Comparison of ENCODE assay signal across 25 mouse cellular contexts in genomic region chr10:120444463-120445070, GRCm38 (mm10). TPM values are rescaled to one million over a fixed set of nuclear protein-coding genes. Genes with fewer than 3 reads are reported as not detected.
A peak's percentile ranks its signal among the peaks of the same experiment; 100 is the strongest.
DNase-seq lines count a peak whose midpoint lies in the region; ATAC-seq lines count a peak whose summit lies in the region.
"Had no signal": no experiment of that assay in that cellular context is flagged by ENCODE, and none has a peak within 500 bp of the region (broad histone marks: within the 10 kb centered on the region; RNA-seq: fewer than 3 reads in every experiment).

No protein-coding gene starts in this region.

- no peaks in the 10 kb centered on the region for H3K9me3 ChIP-seq in kidney, embryonic 15.5 days (replicated peaks)
- no peaks in the 10 kb centered on the region for H3K9me3 ChIP-seq in limb, embryonic 10.5 days (replicated peaks)
- H3K9me3 ChIP-seq in liver, embryonic 15.5 days (replicated peaks) = no peaks in the 10 kb centered on the region
- no peaks in the 10 kb centered on the region for H3K9me3 ChIP-seq in neural tube, embryonic 14.5 days (ENCODE audit: control insufficient read depth, low read length)
- H3K9me3 ChIP-seq: embryonic facial prominence, embryonic 13.5 days; forebrain, embryonic 10.5 days; forebrain, embryonic 15.5 days; heart, embryonic 10.5 days; heart, embryonic 15.5 days; hindbrain, embryonic 12.5 days; midbrain, embryonic 13.5 days had no signal

- peaks cover 34% of the 10 kb centered on the region for H3K36me3 ChIP-seq in kidney, embryonic 15.5 days
- peaks cover 92% of the 10 kb centered on the region for H3K36me3 ChIP-seq in limb, embryonic 10.5 days
- H3K36me3 ChIP-seq in liver, embryonic 15.5 days (replicated peaks) = no peaks in the 10 kb centered on the region
- H3K36me3 ChIP-seq in neural tube, embryonic 14.5 days (ENCODE audit: control insufficient read depth, insufficient read depth, low read length) = no peaks in the 10 kb centered on the region
- H3K36me3 ChIP-seq: forebrain, embryonic 15.5 days; heart, embryonic 15.5 days; hindbrain, embryonic 12.5 days; midbrain, embryonic 13.5 days had no signal

- WGBS in kidney, embryonic 15.5 days = 69% methylated on average over 9 of the region's 9 CpGs
- WGBS in limb, embryonic 10.5 days = 39% methylated on average over 9 of the region's 9 CpGs
- 54% methylated on average over 9 of the region's 9 CpGs for WGBS in liver, embryonic 15.5 days (ENCODE audit: insufficient replicate concordance)
- 43% methylated on average over 9 of the region's 9 CpGs for WGBS in neural tube, embryonic 14.5 days

- no peak overlapping the region for H3K27ac ChIP-seq in kidney, embryonic 15.5 days
- H3K27ac ChIP-seq in limb, embryonic 10.5 days = no peak overlapping the region
- H3K27ac ChIP-seq in liver, embryonic 15.5 days (replicated peaks) = no peak overlapping the region
- H3K27ac ChIP-seq in neural tube, embryonic 14.5 days (ENCODE audit: low read depth, low read length) = no peak overlapping the region
- H3K27ac ChIP-seq: embryonic facial prominence, embryonic 13.5 days; forebrain, embryonic 10.5 days; forebrain, embryonic 15.5 days; heart, embryonic 10.5 days; heart, embryonic 15.5 days; hindbrain, embryonic 12.5 days; left cerebral cortex, adult 2 months; midbrain, embryonic 13.5 days had no signal

- H3K27me3 ChIP-seq in kidney, embryonic 15.5 days = no peaks in the 10 kb centered on the region
- H3K27me3 ChIP-seq in limb, embryonic 10.5 days (ENCODE audit: low read depth, poor library complexity, severe bottlenecking) = no peaks in the 10 kb centered on the region
- H3K27me3 ChIP-seq in liver, embryonic 15.5 days = no peaks in the 10 kb centered on the region
- H3K27me3 ChIP-seq in neural tube, embryonic 14.5 days (ENCODE audit: control insufficient read depth, insufficient read depth, low read length) = no peaks in the 10 kb centered on the region
- H3K27me3 ChIP-seq: embryonic facial prominence, embryonic 13.5 days; forebrain, embryonic 15.5 days; heart, embryonic 15.5 days; hindbrain, embryonic 12.5 days; megakaryocyte, embryonic 14.5 days; midbrain, embryonic 13.5 days; Patski had no signal

- H3K4me2 ChIP-seq in kidney, embryonic 15.5 days = no peak overlapping the region
- no peak overlapping the region for H3K4me2 ChIP-seq in liver, embryonic 15.5 days
- no peak overlapping the region for H3K4me2 ChIP-seq in neural tube, embryonic 14.5 days (ENCODE audit: low read depth, low read length)
- H3K4me2 ChIP-seq: embryonic facial prominence, embryonic 13.5 days; forebrain, embryonic 15.5 days; heart, embryonic 15.5 days; hindbrain, embryonic 12.5 days; midbrain, embryonic 13.5 days had no signal

- no peak overlapping the region for H3K9ac ChIP-seq in kidney, embryonic 15.5 days
- no peak overlapping the region for H3K9ac ChIP-seq in liver, embryonic 15.5 days
- no peak overlapping the region for H3K9ac ChIP-seq in neural tube, embryonic 14.5 days (replicated peaks; ENCODE audit: low read depth, low read length)
- H3K9ac ChIP-seq: embryonic facial prominence, embryonic 13.5 days; forebrain, embryonic 15.5 days; heart, embryonic 15.5 days; hindbrain, embryonic 12.5 days; midbrain, embryonic 13.5 days had no signal

- 0 out of 2 replicates have a peak, but pooled peaks have one; percentile 34 for ATAC-seq in kidney, embryonic 15.5 days (replicated peaks; ENCODE audit: low FRiP score)
- 0 out of 2 replicates have a peak, but pooled peaks have one; percentile 47 for ATAC-seq in liver, embryonic 15.5 days (ENCODE audit: insufficient read depth)
- ATAC-seq in neural tube, embryonic 14.5 days (ENCODE audit: low read depth) = peak; percentile 75
- ATAC-seq: forebrain, embryonic 15.5 days; intestine, embryonic 16.5 days; midbrain, embryonic 13.5 days; Patski had no signal

- no peak for DNase-seq in kidney, postnatal 14 days
- DNase-seq in limb, embryonic 10.5 days (ENCODE audit: low spot score) = peak; percentile 34
- DNase-seq in right cerebral cortex, postnatal 4 days = no peak
- DNase-seq in testis, postnatal 14 days (ENCODE audit: low spot score) = no peak
- DNase-seq: adrenal gland, postnatal 14 days; cerebellum, adult 11-12 months; cerebellum, adult 9-11 months; embryo, embryonic 11 days; kidney, adult 8-10 months; kidney, postnatal 10 days; lung, postnatal 36 days had no signal

- H3K4me1 ChIP-seq in kidney, embryonic 15.5 days = peaks cover 48% of the 10 kb centered on the region
- H3K4me1 ChIP-seq in limb, embryonic 10.5 days = peaks cover 57% of the 10 kb centered on the region
- H3K4me1 ChIP-seq in liver, embryonic 15.5 days (replicated peaks) = no peaks in the 10 kb centered on the region; the same call in none of the 2 replicates
- peaks cover 5% of the 10 kb centered on the region; the same call in 1 of the 2 replicates for H3K4me1 ChIP-seq in neural tube, embryonic 14.5 days (ENCODE audit: control insufficient read depth, insufficient read depth, low read length)

- no peak overlapping the region for H3K4me3 ChIP-seq in kidney, embryonic 15.5 days (replicated peaks)
- no peak overlapping the region for H3K4me3 ChIP-seq in limb, embryonic 10.5 days
- H3K4me3 ChIP-seq in liver, embryonic 15.5 days (replicated peaks) = no peak overlapping the region
- no peak overlapping the region for H3K4me3 ChIP-seq in neural tube, embryonic 14.5 days (ENCODE audit: low read depth, low read length)
- H3K4me3 ChIP-seq: embryonic facial prominence, embryonic 13.5 days; forebrain, embryonic 10.5 days; forebrain, embryonic 15.5 days; heart, embryonic 10.5 days; heart, embryonic 15.5 days; hindbrain, embryonic 12.5 days; left cerebral cortex, adult 2 months; megakaryocyte, embryonic 14.5 days; midbrain, embryonic 13.5 days had no signal

RNA-seq across cellular contexts. Expression of gene Hmga2, which starts 31.7 kb away (rescaled TPM):
- 28.3 and 30.3 TPM in 2 replicates for polyA plus RNA-seq in kidney, embryonic 15.5 days (2015; fragmentation: Nextera tagmentation; extraction: Ambion mirVana)
- polyA plus RNA-seq in limb, embryonic 10.5 days (2016; fragmentation: Nextera tagmentation; extraction: Ambion mirVana) = 129 and 160 TPM in 2 replicates
- 1.7 and 2.1 TPM in 2 replicates for polyA plus RNA-seq in liver, embryonic 15.5 days (2015; fragmentation: Nextera tagmentation; extraction: Ambion mirVana)
- polyA plus RNA-seq in neural tube, embryonic 14.5 days (2014; fragmentation: Nextera tagmentation; extraction: Ambion mirVana) = 3.4 and 3.7 TPM in 2 replicates
